Mouse (Mus musculus): ENCODE results near the gene Nceh1. TPM values are rescaled to one million over a fixed set of nuclear protein-coding genes. Genes with fewer than 3 reads are reported as not detected.

The Nceh1 gene
- polyA plus RNA-seq (2012; ENCODE audit: insufficient read depth, insufficient read length, missing spikeins): 2.2 and 2.4 TPM in 2 replicates

DNA sequence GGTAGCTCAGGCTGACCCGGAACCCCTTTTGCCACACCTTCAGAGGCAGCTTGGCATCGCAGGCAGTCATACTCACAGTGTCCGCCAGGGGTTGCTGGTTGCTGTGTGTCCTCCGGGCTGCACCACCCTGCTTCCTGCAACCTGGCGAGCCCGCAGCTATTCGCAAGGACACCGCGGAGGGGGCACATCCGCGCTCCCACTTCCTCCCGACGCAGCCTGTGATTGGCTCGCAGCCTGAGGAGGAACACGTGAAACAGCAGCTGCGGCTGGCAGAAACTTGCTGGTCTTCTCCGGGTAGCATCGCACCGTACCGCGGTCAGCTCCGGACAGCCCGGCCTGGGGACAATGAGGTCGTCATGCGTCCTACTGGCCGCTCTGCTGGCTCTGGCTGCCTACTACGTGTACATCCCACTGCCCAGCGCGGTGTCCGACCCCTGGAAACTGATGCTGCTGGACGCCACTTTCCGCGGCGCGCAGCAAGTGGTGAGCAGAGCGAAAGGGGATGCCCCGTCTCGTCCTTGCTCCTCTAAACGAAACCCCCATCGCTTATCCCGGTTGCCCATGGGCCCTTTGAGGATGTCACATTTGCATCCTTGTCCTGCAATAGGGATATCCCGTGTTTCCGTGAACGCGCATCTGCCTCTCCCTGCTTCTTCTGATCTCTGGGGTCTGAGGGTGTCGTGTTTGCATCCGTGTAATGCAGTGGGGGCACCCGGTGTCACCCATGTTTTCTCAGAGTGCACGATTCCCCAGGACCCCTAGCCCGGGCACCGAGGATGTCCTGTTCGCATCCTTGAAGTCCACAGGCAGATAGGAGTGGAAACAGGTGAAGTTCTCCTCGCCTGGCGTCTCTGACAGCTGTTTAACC, at the start of gene Nceh1:
Gene Nceh1, plus strand, starts transcription at position 233 of the 868 bp plus-strand sequence.
- peak within 1 kb of the TSS; percentile 8; the same call in 1 of the 2 replicates for H3K27ac ChIP-seq (replicated peaks; ENCODE audit: low read depth, low read length)
- no peaks in the 10 kb centered on the region for H3K4me1 ChIP-seq (ENCODE audit: control insufficient read depth, insufficient read depth, insufficient read length, low read length)
- peak within 1 kb of the TSS; percentile 61 for H3K4me3 ChIP-seq (ENCODE audit: insufficient read depth, low read depth, low read length)

- H3K4me3 ChIP-seq (ENCODE audit: insufficient read depth, low read depth, low read length): no peak overlapping the region
- no peak overlapping the region for H3K27ac ChIP-seq (replicated peaks; ENCODE audit: low read depth, low read length)
- no peaks in the 10 kb centered on the region for H3K4me1 ChIP-seq (ENCODE audit: control insufficient read depth, insufficient read depth, insufficient read length, low read length)
These were observed 42.7 kb upstream of the Nceh1 start for GRCm38 (mm10) chr3:27140101-27140500.

DNA sequence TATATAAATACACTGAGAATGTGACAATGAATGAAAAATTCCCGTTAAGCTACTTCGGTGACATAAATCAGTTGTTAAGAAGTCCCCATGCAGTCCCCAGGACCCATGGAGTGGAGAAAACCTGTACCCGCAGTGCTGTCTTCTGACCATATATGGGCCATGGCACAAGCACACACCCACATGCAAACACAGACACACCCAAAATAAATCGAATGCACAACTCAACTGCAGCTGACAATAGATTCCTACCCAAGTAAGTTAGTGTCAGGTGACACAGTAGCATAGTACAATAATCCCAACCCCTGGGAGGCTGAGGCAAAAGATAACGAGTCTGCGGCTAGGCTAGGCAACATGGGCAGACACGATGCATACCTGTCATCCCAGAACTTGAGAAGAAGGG, 39.2 kb upstream of the Nceh1 start:
- Histone ChIP-seq H3K27ac (replicated peaks; ENCODE audit: low read depth, low read length) (no peak overlapping the region), H3K4me3 (ENCODE audit: insufficient read depth, low read depth, low read length) (no peak overlapping the region), H3K4me1 (ENCODE audit: control insufficient read depth, insufficient read depth, insufficient read length, low read length) (no peaks in the 10 kb centered on the region)

DNA sequence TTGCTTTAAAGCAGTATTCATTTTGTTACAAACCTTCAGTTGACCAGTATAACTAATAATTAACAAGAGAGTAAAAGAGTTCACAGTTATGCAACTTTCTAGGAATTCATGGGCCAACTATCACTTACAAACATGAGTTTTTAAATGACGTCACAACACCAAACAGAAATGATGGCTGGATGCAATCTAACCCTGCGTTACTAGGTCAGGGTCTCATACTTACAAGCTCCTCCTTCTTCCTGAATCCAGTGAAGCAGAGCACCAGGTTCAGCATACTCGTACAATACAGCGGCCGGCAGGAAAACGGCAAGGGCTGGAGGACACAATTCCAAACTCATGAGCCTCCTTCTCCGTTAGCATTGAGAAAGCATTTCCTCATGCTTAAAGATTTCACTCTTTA, 37.0 kb upstream of the Nceh1 start:
- Histone ChIP-seq H3K4me3 (ENCODE audit: insufficient read depth, low read depth, low read length) (no peak overlapping the region), H3K4me1 (ENCODE audit: control insufficient read depth, insufficient read depth, insufficient read length, low read length) (no peaks in the 10 kb centered on the region), H3K27ac (replicated peaks; ENCODE audit: low read depth, low read length) (no peak overlapping the region)

DNA sequence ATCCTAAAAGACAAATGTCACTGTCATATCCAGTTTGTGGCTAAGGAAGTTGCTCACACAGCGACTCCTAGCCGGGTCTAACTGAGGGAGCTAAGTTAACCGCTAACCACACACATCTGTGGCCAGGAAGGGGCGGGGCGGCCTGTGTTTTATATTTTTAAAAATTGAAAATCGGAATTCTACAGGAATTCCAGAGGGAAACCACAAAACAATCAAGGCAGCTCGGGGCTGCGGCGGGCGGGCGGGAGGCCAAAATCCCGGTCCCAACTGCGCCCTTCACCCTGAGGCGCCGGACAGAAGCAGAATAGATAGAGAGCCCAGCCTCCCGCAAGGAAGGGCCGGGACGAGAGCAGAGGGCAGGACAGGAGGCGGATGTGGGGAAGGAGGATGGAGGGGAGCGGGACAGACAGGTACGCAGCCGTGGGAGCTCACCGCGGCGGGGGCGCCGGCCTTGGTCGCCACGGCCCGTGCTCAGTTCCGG, 29.5 kb upstream of the Nceh1 start:
- H3K27ac ChIP-seq (replicated peaks; ENCODE audit: low read depth, low read length): no peak overlapping the region
- peak overlapping the region; percentile 82 for H3K4me3 ChIP-seq (ENCODE audit: insufficient read depth, low read depth, low read length)
- H3K4me1 ChIP-seq (ENCODE audit: control insufficient read depth, insufficient read depth, insufficient read length, low read length): no peaks in the 10 kb centered on the region

DNA sequence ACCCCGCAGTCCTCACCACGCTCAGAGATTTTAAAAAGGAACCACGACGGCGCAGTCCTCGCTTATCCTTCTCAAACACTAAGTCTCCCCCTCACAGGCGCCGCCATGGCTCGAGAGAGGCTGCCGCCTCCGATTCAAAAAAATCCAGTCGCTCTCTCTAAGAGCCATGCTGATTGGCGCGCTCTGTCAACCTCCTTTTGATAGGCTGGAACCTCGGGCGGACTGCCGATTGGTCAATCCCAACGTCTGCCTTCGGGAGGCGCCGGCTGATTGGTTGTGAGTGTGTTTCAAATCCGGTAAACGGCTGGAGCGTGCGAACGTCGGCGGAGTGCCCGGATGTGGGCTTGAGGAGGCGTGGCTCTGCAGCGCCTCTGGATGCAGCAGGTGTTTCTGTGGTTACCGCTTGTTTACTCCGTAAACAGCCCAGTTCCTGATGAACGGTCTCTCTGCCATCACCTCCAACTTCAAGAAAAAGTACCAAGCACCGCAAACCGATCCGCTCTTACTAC, 29.0 kb upstream of the Nceh1 start, which contains the start of gene Ect2:
Gene Ect2, minus strand, starts transcription at position 178 of the 509 bp plus-strand sequence.
- H3K4me1 ChIP-seq (ENCODE audit: control insufficient read depth, insufficient read depth, insufficient read length, low read length): no peaks in the 10 kb centered on the region
- H3K27ac ChIP-seq (replicated peaks; ENCODE audit: low read depth, low read length): no peak within 1 kb of the TSS
- H3K4me3 ChIP-seq (ENCODE audit: insufficient read depth, low read depth, low read length): peak within 1 kb of the TSS; percentile 82

- Histone ChIP-seq H3K4me1 (ENCODE audit: control insufficient read depth, insufficient read depth, insufficient read length, low read length) (no peaks in the 10 kb centered on the region), H3K4me3 (ENCODE audit: insufficient read depth, low read depth, low read length) (peak overlapping the region; percentile 58), H3K27ac (replicated peaks; ENCODE audit: low read depth, low read length) (no peak overlapping the region)
These were observed 28.5 kb upstream of the Nceh1 start for GRCm38 (mm10) chr3:27154280-27154679.

DNA sequence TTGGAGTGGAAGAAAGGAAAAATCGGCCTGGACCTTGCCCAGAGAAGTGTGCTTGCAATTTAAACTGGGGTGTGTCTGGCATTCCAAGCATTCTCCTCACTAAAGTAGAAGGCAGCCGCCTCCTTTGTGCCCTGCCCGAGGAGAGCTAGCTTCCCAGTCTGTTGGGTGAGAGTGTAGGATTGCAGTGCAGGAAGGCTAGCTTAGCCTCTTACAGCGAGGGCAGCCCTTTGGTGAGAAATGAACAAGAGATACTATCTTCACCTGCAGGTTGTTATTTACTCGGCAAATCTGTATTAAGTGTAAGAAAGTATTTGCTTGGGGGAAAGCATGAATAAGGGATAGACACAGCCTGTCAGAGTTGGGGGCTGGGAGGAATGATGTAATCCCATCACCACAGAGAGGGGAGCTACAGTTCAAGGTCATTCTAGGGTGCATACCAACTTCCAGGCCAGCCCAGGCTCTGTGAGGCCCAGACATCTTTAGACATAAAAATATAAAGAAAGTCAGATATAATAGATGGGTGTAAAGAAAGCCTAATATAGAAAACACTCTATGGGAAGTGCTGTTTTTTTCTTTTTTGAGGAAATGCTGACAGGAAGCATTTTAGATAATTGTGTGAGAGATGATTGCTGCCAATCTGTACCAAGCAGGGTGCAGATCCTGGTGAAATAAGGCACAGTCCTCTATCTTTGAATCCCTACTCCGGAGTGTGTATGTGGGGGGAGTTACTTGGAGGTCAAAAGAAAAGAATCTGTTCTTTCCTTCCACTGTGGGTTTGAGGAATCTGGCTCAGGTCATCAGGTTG, 27.5 kb upstream of the Nceh1 start:
- no peak overlapping the region for H3K4me3 ChIP-seq (ENCODE audit: insufficient read depth, low read depth, low read length)
- no peak overlapping the region for H3K27ac ChIP-seq (replicated peaks; ENCODE audit: low read depth, low read length)
- H3K4me1 ChIP-seq (ENCODE audit: control insufficient read depth, insufficient read depth, insufficient read length, low read length): no peaks in the 10 kb centered on the region

DNA sequence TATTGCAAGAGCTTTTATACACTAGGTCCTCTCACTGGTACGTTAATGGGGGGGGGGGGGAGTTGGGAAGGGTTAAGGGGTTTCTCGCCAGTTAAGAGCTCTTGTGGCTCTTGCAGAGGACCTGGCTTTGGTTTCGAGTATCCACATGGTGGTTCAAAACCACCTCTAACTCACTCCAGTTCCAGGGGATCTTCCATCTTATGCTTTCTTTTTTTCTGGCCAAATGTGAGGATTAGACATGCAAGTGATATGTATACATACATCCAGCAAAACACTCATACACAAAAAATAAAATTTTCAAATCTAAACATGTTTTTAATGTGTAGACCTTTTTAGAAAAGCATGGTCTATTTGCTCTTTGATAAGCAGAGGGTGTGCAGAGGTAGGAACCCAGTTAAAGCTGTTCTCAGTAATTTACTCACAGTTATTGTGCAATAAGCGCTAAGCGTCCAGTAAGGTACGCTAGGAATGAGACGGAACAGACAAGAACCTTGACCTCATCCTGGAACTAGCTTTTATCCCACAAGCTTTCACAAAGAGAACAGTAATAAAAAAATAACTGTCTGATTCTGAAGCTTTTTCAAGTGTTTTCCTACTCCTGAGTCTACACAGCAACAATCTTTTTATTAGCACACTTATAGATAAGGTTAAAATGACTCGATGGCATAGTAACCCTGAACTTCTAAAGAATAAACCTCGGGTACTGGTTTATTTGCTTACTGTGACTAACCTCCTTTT, 26.7 kb upstream of the Nceh1 start:
- Histone ChIP-seq H3K4me3 (ENCODE audit: insufficient read depth, low read depth, low read length) (no peak overlapping the region), H3K4me1 (ENCODE audit: control insufficient read depth, insufficient read depth, insufficient read length, low read length) (no peaks in the 10 kb centered on the region), H3K27ac (replicated peaks; ENCODE audit: low read depth, low read length) (no peak overlapping the region)

- H3K4me1 ChIP-seq (ENCODE audit: control insufficient read depth, insufficient read depth, insufficient read length, low read length): no peaks in the 10 kb centered on the region
- no peak overlapping the region for H3K4me3 ChIP-seq (ENCODE audit: insufficient read depth, low read depth, low read length)
- H3K27ac ChIP-seq (replicated peaks; ENCODE audit: low read depth, low read length): no peak overlapping the region
These were observed 26.2 kb upstream of the Nceh1 start for GRCm38 (mm10) chr3:27156594-27156949.

GRCm38 (mm10) chr3:27158910-27159309, 23.9 kb upstream of the Nceh1 start:
- no peaks in the 10 kb centered on the region for H3K4me1 ChIP-seq (ENCODE audit: control insufficient read depth, insufficient read depth, insufficient read length, low read length)
- H3K27ac ChIP-seq (replicated peaks; ENCODE audit: low read depth, low read length): no peak overlapping the region
- no peak overlapping the region for H3K4me3 ChIP-seq (ENCODE audit: insufficient read depth, low read depth, low read length)

GRCm38 (mm10) chr3:27161645-27162409, 20.9 kb upstream of the Nceh1 start:
- Histone ChIP-seq H3K27ac (replicated peaks; ENCODE audit: low read depth, low read length) (no peak overlapping the region), H3K4me1 (ENCODE audit: control insufficient read depth, insufficient read depth, insufficient read length, low read length) (no peaks in the 10 kb centered on the region), H3K4me3 (ENCODE audit: insufficient read depth, low read depth, low read length) (no peak overlapping the region)

GRCm38 (mm10) chr3:27162410-27162804, 20.4 kb upstream of the Nceh1 start:
- Histone ChIP-seq H3K27ac (replicated peaks; ENCODE audit: low read depth, low read length) (no peak overlapping the region), H3K4me3 (ENCODE audit: insufficient read depth, low read depth, low read length) (no peak overlapping the region), H3K4me1 (ENCODE audit: control insufficient read depth, insufficient read depth, insufficient read length, low read length) (no peaks in the 10 kb centered on the region)

DNA sequence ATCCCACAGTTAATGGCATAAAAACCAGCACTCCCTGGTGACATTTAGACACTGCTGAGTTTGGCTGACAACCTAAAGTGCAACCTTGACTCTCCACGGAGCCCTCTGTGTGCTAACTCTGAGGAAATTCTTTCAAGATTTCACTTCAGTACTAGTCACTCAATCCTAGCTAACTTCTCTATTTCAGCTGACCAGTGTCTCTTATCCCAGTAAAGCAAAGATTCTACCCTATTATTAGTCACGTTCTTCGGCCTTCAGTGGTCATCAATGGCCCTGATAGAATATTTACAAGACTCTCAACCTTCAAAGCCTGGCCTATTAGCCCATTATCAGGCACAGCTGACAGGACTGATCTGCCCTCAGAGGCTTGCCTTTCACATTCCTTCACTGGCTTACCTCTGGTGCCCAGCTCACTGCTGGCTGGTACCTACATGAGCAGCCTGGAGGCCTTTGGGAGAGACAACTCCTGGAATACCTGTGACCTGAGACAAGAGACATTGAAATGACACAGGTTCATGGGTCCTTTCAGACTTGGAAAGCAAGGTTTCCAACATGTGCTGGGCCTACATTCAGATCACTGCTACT, 17.2 kb upstream of the Nceh1 start:
- H3K27ac ChIP-seq (replicated peaks; ENCODE audit: low read depth, low read length): no peak overlapping the region
- no peak overlapping the region for H3K4me3 ChIP-seq (ENCODE audit: insufficient read depth, low read depth, low read length)
- H3K4me1 ChIP-seq (ENCODE audit: control insufficient read depth, insufficient read depth, insufficient read length, low read length): no peaks in the 10 kb centered on the region

All from brown adipose tissue, adult 24 weeks (tissue).